Mouse (Mus musculus): ENCODE data around the gene Anapc4. TPM values are rescaled to one million over a fixed set of nuclear protein-coding genes. Genes with fewer than 3 reads are reported as not detected.

The Anapc4 gene
- polyA plus RNA-seq, 1 experiment from 2014 or later: 17.6 TPM

GRCm38 (mm10) chr5:52878847-52879246 lies 45.0 kb downstream of the Anapc4 start:
- Histone ChIP-seq H3K4me2 (ENCODE audit: low read depth, low read length) (no peak overlapping the region), H3K36me3 (replicated peaks; ENCODE audit: insufficient read depth, low read length) (no peaks in the 10 kb centered on the region), H3K4me1 (ENCODE audit: insufficient read depth) (no peaks in the 10 kb centered on the region), H3K9ac (replicated peaks) (no peak overlapping the region), H3K27me3 (ENCODE audit: insufficient read depth, low read length) (no peaks in the 10 kb centered on the region), H3K27ac (ENCODE audit: low read depth) (no peak overlapping the region), H3K9me3 (ENCODE audit: low read length) (no peaks in the 10 kb centered on the region), H3K4me3 (ENCODE audit: low read depth, low read length) (no peak overlapping the region)
- TF ChIP-seq CTCF (IDR thresholded peaks at IDR 0.05; ENCODE audit: low read depth) (peak; percentile 78), EP300 (IDR thresholded peaks at IDR 0.05; ENCODE audit: low read depth) (no peak)
- DNase-seq (peak; percentile 65), ATAC-seq (no peak)
- WGBS (ENCODE audit: insufficient replicate concordance): 5% methylated on average over 9 of the region's 14 CpGs

DNA sequence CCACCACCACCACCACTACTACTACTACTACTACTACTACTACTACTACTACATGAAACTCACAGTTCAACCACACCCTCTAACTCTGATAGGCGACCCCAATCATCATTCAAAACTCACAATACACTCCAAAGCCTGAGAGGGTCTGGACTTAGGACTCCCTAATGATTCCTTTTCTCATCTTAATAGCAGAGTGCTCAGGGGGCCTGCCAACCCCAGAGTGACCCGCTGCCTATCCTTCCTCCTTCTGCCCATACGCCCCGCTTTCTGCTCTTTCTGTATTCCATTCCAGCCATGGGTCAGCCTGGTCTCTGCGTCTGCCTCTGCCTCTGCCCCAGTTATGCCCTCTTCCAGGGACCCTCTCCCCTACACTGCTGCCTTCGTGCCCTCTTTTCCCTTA lies 46.1 kb downstream of the Anapc4 start:
- ATAC-seq: no peak
- H3K27ac ChIP-seq (ENCODE audit: low read depth): no peak overlapping the region
- H3K4me2 ChIP-seq (ENCODE audit: low read depth, low read length): no peak overlapping the region
- H3K36me3 ChIP-seq (replicated peaks; ENCODE audit: insufficient read depth, low read length): no peaks in the 10 kb centered on the region
- H3K9me3 ChIP-seq (ENCODE audit: low read length): no peaks in the 10 kb centered on the region
- no peak overlapping the region for H3K4me3 ChIP-seq (ENCODE audit: low read depth, low read length)
- no peak overlapping the region for H3K9ac ChIP-seq (replicated peaks)
- no peak for TF ChIP-seq EP300 (IDR thresholded peaks at IDR 0.05; ENCODE audit: low read depth)
- no peak for TF ChIP-seq CTCF (IDR thresholded peaks at IDR 0.05; ENCODE audit: low read depth)
- H3K4me1 ChIP-seq (ENCODE audit: insufficient read depth): no peaks in the 10 kb centered on the region
- 83% methylated on average over 6 of the region's 6 CpGs for WGBS (ENCODE audit: insufficient replicate concordance)
- no peak for DNase-seq
- H3K27me3 ChIP-seq (ENCODE audit: insufficient read depth, low read length): no peaks in the 10 kb centered on the region

DNA sequence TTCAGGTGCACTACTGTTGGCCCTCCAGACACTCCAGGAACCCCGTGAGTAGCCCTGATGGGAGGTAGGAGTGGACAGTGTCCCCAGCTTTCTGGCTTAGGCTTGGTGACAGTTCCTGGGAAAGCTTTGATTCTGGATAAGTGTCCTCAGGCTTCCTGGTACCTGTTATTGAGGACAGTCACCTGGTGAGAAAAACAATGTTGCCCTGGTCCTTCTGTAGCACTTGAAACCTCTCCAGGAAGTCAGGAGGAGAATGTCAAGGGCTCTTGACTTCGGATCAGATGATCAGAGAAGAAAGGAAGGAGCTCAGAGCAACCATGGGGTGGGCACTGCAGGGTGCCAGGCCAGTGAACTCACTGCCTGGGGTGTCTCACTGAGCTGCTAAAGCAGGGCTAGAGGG lies 48.6 kb downstream of the Anapc4 start:
- Histone ChIP-seq H3K4me2 (ENCODE audit: low read depth, low read length) (no peak overlapping the region), H3K4me1 (ENCODE audit: insufficient read depth) (no peaks in the 10 kb centered on the region), H3K27me3 (ENCODE audit: insufficient read depth, low read length) (no peaks in the 10 kb centered on the region), H3K36me3 (replicated peaks; ENCODE audit: insufficient read depth, low read length) (no peaks in the 10 kb centered on the region), H3K9ac (replicated peaks) (no peak overlapping the region), H3K27ac (ENCODE audit: low read depth) (no peak overlapping the region), H3K4me3 (ENCODE audit: low read depth, low read length) (no peak overlapping the region), H3K9me3 (ENCODE audit: low read length) (0 out of 2 replicates have a peak, but pooled peaks cover 4% of the 10 kb centered on the region)
- 37% methylated on average over 2 of the region's 2 CpGs for WGBS (ENCODE audit: insufficient replicate concordance)
- no peak for ATAC-seq
- TF ChIP-seq EP300 (IDR thresholded peaks at IDR 0.05; ENCODE audit: low read depth): no peak
- no peak for TF ChIP-seq CTCF (IDR thresholded peaks at IDR 0.05; ENCODE audit: low read depth)
- DNase-seq: no peak

GRCm38 (mm10) chr5:52887085-52887484 lies 53.3 kb downstream of the Anapc4 start:
- TF ChIP-seq EP300 (IDR thresholded peaks at IDR 0.05; ENCODE audit: low read depth) (no peak), CTCF (IDR thresholded peaks at IDR 0.05; ENCODE audit: low read depth) (peak; percentile 73)
- 42% methylated on average over 12 of the region's 12 CpGs for WGBS (ENCODE audit: insufficient replicate concordance)
- no peak overlapping the region for H3K4me2 ChIP-seq (ENCODE audit: low read depth, low read length)
- peak; percentile 57 for DNase-seq
- H3K9me3 ChIP-seq (ENCODE audit: low read length): 0 out of 2 replicates have a peak, but pooled peaks cover 4% of the 10 kb centered on the region
- H3K9ac ChIP-seq (replicated peaks): no peak overlapping the region
- H3K27ac ChIP-seq (ENCODE audit: low read depth): no peak overlapping the region
- H3K36me3 ChIP-seq (replicated peaks; ENCODE audit: insufficient read depth, low read length): no peaks in the 10 kb centered on the region
- H3K4me1 ChIP-seq (ENCODE audit: insufficient read depth): no peaks in the 10 kb centered on the region
- no peaks in the 10 kb centered on the region for H3K27me3 ChIP-seq (ENCODE audit: insufficient read depth, low read length)
- no peak for ATAC-seq
- no peak overlapping the region for H3K4me3 ChIP-seq (ENCODE audit: low read depth, low read length)

- Histone ChIP-seq H3K9ac (replicated peaks) (no peak overlapping the region), H3K9me3 (ENCODE audit: low read length) (0 out of 2 replicates have a peak, but pooled peaks cover 4% of the 10 kb centered on the region), H3K27me3 (ENCODE audit: insufficient read depth, low read length) (no peaks in the 10 kb centered on the region), H3K27ac (ENCODE audit: low read depth) (no peak overlapping the region), H3K4me1 (ENCODE audit: insufficient read depth) (no peaks in the 10 kb centered on the region), H3K36me3 (replicated peaks; ENCODE audit: insufficient read depth, low read length) (no peaks in the 10 kb centered on the region), H3K4me3 (ENCODE audit: low read depth, low read length) (no peak overlapping the region), H3K4me2 (ENCODE audit: low read depth, low read length) (no peak overlapping the region)
- 55% methylated on average over 7 of the region's 7 CpGs for WGBS (ENCODE audit: insufficient replicate concordance)
- TF ChIP-seq EP300 (IDR thresholded peaks at IDR 0.05; ENCODE audit: low read depth) (no peak), CTCF (IDR thresholded peaks at IDR 0.05; ENCODE audit: low read depth) (no peak)
- DNase-seq: no peak
- no peak for ATAC-seq
These were observed 56.1 kb downstream of the Anapc4 start for GRCm38 (mm10) chr5:52889919-52890318.

- no peak overlapping the region for H3K27ac ChIP-seq (ENCODE audit: low read depth)
- H3K9ac ChIP-seq (replicated peaks): no peak overlapping the region
- DNase-seq: no peak
- WGBS (ENCODE audit: insufficient replicate concordance): 64% methylated on average over 12 of the region's 12 CpGs
- no peaks in the 10 kb centered on the region for H3K9me3 ChIP-seq (ENCODE audit: low read length)
- no peaks in the 10 kb centered on the region for H3K27me3 ChIP-seq (ENCODE audit: insufficient read depth, low read length)
- no peaks in the 10 kb centered on the region for H3K36me3 ChIP-seq (replicated peaks; ENCODE audit: insufficient read depth, low read length)
- TF ChIP-seq CTCF (IDR thresholded peaks at IDR 0.05; ENCODE audit: low read depth) (no peak), EP300 (IDR thresholded peaks at IDR 0.05; ENCODE audit: low read depth) (no peak)
- no peaks in the 10 kb centered on the region for H3K4me1 ChIP-seq (ENCODE audit: insufficient read depth)
- ATAC-seq: 0 out of 2 replicates have a peak, but pooled peaks have one; percentile 13
- no peak overlapping the region for H3K4me2 ChIP-seq (ENCODE audit: low read depth, low read length)
- no peak overlapping the region for H3K4me3 ChIP-seq (ENCODE audit: low read depth, low read length)
These were observed 58.4 kb downstream of the Anapc4 start for GRCm38 (mm10) chr5:52891949-52892835.

Measured in liver, postnatal 0 days (tissue).